Mouse (Mus musculus) brain, adult 10 weeks (tissue): Measurements from ENCODE around the gene Irak1bp1. TPM values are rescaled to one million over a fixed set of nuclear protein-coding genes. Genes with fewer than 3 reads are reported as not detected.

Experiments used
- polyA plus RNA-seq: library from polyadenylated mRNA; stranded (reverse); fragments of 350-450 nt; fragmentation: Illumina TruSeq; extraction: RNeasy Lipid Tissue Mini Kit (QIAGEN cat#74804); gene quantifications from one replicate; pipeline ENCODE4 v1.2.3, GENCODE M21; 2015; ENCODE audit warnings: low read depth, low replicate concordance

Irak1bp1 gene
- polyA plus RNA-seq, result 21.2 TPM

GRCm38 (mm10) chr9:82829007-82829689, at the start of gene Irak1bp1:
TSS of gene Irak1bp1 (plus strand) at chr9:82829540.

Other genes with a start within 250 kb of the Irak1bp1 start
- 17.0 TPM for gene Phip, start 146.0 kb downstream of the Irak1bp1 start, polyA plus RNA-seq